Mouse (Mus musculus): Measurements from ENCODE around the gene D630045J12Rik. TPM values are rescaled to one million over a fixed set of nuclear protein-coding genes. Genes with fewer than 3 reads are reported as not detected.

The D630045J12Rik gene
- polyA plus RNA-seq, 1 experiment from 2014 or later = 8.1 TPM

- DNase-seq (ENCODE audit: low spot score) = no peak
- H3K27me3 ChIP-seq (replicated peaks; ENCODE audit: low read depth, poor library complexity, severe bottlenecking) = no peaks in the 10 kb centered on the region
- H3K4me1 ChIP-seq = peaks cover 4% of the 10 kb centered on the region; the same call in 1 of the 2 replicates
- H3K36me3 ChIP-seq (replicated peaks) = no peaks in the 10 kb centered on the region
- H3K4me3 ChIP-seq = no peak overlapping the region
- no peaks in the 10 kb centered on the region for H3K9me3 ChIP-seq
- 91% methylated on average over 10 of the region's 10 CpGs for WGBS
- no peak overlapping the region for H3K27ac ChIP-seq (replicated peaks)
Observed at GRCm38 (mm10) chr6:38094701-38095100, 159.1 kb downstream of the D630045J12Rik start.

- H3K27me3 ChIP-seq (replicated peaks; ENCODE audit: low read depth, poor library complexity, severe bottlenecking) = no peaks in the 10 kb centered on the region
- WGBS = 93% methylated on average over 8 of the region's 8 CpGs
- no peak for DNase-seq (ENCODE audit: low spot score)
- no peak overlapping the region for H3K27ac ChIP-seq (replicated peaks)
- peaks cover 4% of the 10 kb centered on the region; the same call in 1 of the 2 replicates for H3K4me1 ChIP-seq
- H3K4me3 ChIP-seq = no peak overlapping the region
- H3K36me3 ChIP-seq (replicated peaks) = no peaks in the 10 kb centered on the region
- H3K9me3 ChIP-seq = no peaks in the 10 kb centered on the region
Observed at GRCm38 (mm10) chr6:38092539-38092938, 161.3 kb downstream of the D630045J12Rik start.

GRCm38 (mm10) chr6:38087242-38088026 is 166.4 kb downstream of the D630045J12Rik start:
- no peaks in the 10 kb centered on the region for H3K4me1 ChIP-seq
- DNase-seq (ENCODE audit: low spot score) = no peak

GRCm38 (mm10) chr6:38083204-38083603 is 170.6 kb downstream of the D630045J12Rik start:
- Histone ChIP-seq H3K9me3 (no peaks in the 10 kb centered on the region), H3K27me3 (replicated peaks; ENCODE audit: low read depth, poor library complexity, severe bottlenecking) (no peaks in the 10 kb centered on the region), H3K27ac (replicated peaks) (no peak overlapping the region), H3K4me3 (no peak overlapping the region), H3K36me3 (replicated peaks) (no peaks in the 10 kb centered on the region), H3K4me1 (peaks cover 11% of the 10 kb centered on the region)
- DNase-seq (ENCODE audit: low spot score) = no peak
- 40% methylated on average over 4 of the region's 4 CpGs for WGBS

More at GRCm38 (mm10) chr6:38087242-38088026, 166.4 kb downstream of the D630045J12Rik start:
- no peak overlapping the region for H3K4me3 ChIP-seq
- no peak overlapping the region for H3K27ac ChIP-seq (replicated peaks)
- H3K36me3 ChIP-seq (replicated peaks) = no peaks in the 10 kb centered on the region
- 75% methylated on average over 9 of the region's 9 CpGs for WGBS
- no peaks in the 10 kb centered on the region for H3K27me3 ChIP-seq (replicated peaks; ENCODE audit: low read depth, poor library complexity, severe bottlenecking)
- no peaks in the 10 kb centered on the region for H3K9me3 ChIP-seq

- 55% methylated on average over 11 of the region's 11 CpGs for WGBS
- no peaks in the 10 kb centered on the region for H3K27me3 ChIP-seq (replicated peaks; ENCODE audit: low read depth, poor library complexity, severe bottlenecking)
Observed at GRCm38 (mm10) chr6:38081727-38082341, 172.0 kb downstream of the D630045J12Rik start.

GRCm38 (mm10) chr6:38080364-38080763 is 173.4 kb downstream of the D630045J12Rik start:
- WGBS = 65% methylated on average over 4 of the region's 4 CpGs
- H3K9me3 ChIP-seq = peaks cover under 1% of the 10 kb centered on the region; the same call in 1 of the 2 replicates
- no peaks in the 10 kb centered on the region for H3K36me3 ChIP-seq (replicated peaks)
- no peak for DNase-seq (ENCODE audit: low spot score)
- H3K27ac ChIP-seq (replicated peaks) = no peak overlapping the region
- H3K4me1 ChIP-seq = peaks cover 11% of the 10 kb centered on the region
- H3K27me3 ChIP-seq (replicated peaks; ENCODE audit: low read depth, poor library complexity, severe bottlenecking) = no peaks in the 10 kb centered on the region
- no peak overlapping the region for H3K4me3 ChIP-seq

More at GRCm38 (mm10) chr6:38081727-38082341, 172.0 kb downstream of the D630045J12Rik start:
- H3K4me1 ChIP-seq = peaks cover 11% of the 10 kb centered on the region
- H3K4me3 ChIP-seq = no peak overlapping the region
- H3K36me3 ChIP-seq (replicated peaks) = no peaks in the 10 kb centered on the region
- H3K27ac ChIP-seq (replicated peaks) = no peak overlapping the region
- no peaks in the 10 kb centered on the region for H3K9me3 ChIP-seq
- peak; percentile 18 for DNase-seq (ENCODE audit: low spot score)

GRCm38 (mm10) chr6:38073592-38073991 is 180.2 kb downstream of the D630045J12Rik start:
- DNase-seq (ENCODE audit: low spot score) = no peak
- Histone ChIP-seq H3K27me3 (replicated peaks; ENCODE audit: low read depth, poor library complexity, severe bottlenecking) (no peaks in the 10 kb centered on the region), H3K27ac (replicated peaks) (no peak overlapping the region), H3K4me1 (0 out of 2 replicates have a peak, but pooled peaks cover 2% of the 10 kb centered on the region), H3K36me3 (replicated peaks) (no peaks in the 10 kb centered on the region), H3K4me3 (no peak overlapping the region), H3K9me3 (peaks cover 7% of the 10 kb centered on the region; the same call in 1 of the 2 replicates)
- WGBS = 84% methylated on average over 3 of the region's 3 CpGs

Other genes with a start within 250 kb of the D630045J12Rik start
- 1.8 and 2.4 TPM in 2 replicates for gene Svopl, start 207.0 kb downstream of the D630045J12Rik start, polyA plus RNA-seq (2016; fragmentation: Nextera tagmentation; extraction: Ambion mirVana)
- gene Tmem213, start 144.8 kb downstream of the D630045J12Rik start, polyA plus RNA-seq (2016; fragmentation: Nextera tagmentation; extraction: Ambion mirVana) = 0.25 and 0.52 TPM in 2 replicates
- gene Atp6v0a4, start 129.4 kb downstream of the D630045J12Rik start, polyA plus RNA-seq (2016; fragmentation: Nextera tagmentation; extraction: Ambion mirVana) = 0.05 TPM in 2 replicates
- gene Zc3hav1l, start 45.2 kb upstream of the D630045J12Rik start, polyA plus RNA-seq (2016; fragmentation: Nextera tagmentation; extraction: Ambion mirVana) = 17.0 and 17.5 TPM in 2 replicates
- gene Zc3hav1, start 100.6 kb upstream of the D630045J12Rik start, polyA plus RNA-seq (2016; fragmentation: Nextera tagmentation; extraction: Ambion mirVana) = 1.9 and 2.5 TPM in 2 replicates
- 14.4 and 15.4 TPM in 2 replicates for gene Ttc26, start 127.5 kb upstream of the D630045J12Rik start, polyA plus RNA-seq (2016; fragmentation: Nextera tagmentation; extraction: Ambion mirVana)
- gene Ubn2, start 179.9 kb upstream of the D630045J12Rik start, polyA plus RNA-seq (2016; fragmentation: Nextera tagmentation; extraction: Ambion mirVana) = 14.9 and 16.8 TPM in 2 replicates